Mouse (Mus musculus) gastrocnemius, postnatal 36 days (tissue): ENCODE data around the gene Zfp711. TPM values are rescaled to one million over a fixed set of nuclear protein-coding genes. Genes with fewer than 3 reads are reported as not detected.

Experiments used
- DNase-seq, 2 experiments: peaks; one replicate each; pipeline ENCODE4 v3.0.0; 2022
- intact Hi-C: fragments of 180-260 bp; cut with DNase I; formaldehyde crosslinking; loops from one replicate; pipeline ENCODE4 v1.15.1; 2025
- long read RNA-seq, 2 experiments: library from polyadenylated mRNA; stranded (forward); transcript quantifications; one replicate each; pipeline ENCODE4 v2.0.0; 2021
- total RNA-seq, 2 experiments: library from RNA; stranded (reverse); gene quantifications; 2 replicates each; pipeline ENCODE4 v1.2.3; 2021

The Zfp711 gene
- total RNA-seq: under 1 TPM; 0.10 to 0.15 TPM
- long read RNA-seq, experiment 1: 0 reads
- long read RNA-seq, experiment 2: 0 reads

- no peak for DNase-seq
- intact Hi-C loops: no loop called here
These were observed at the start of gene Zfp711 for GRCm38 (mm10) chrX:112600511-112601305. Zfp711 (plus strand) TSS chrX:112600526.

GRCm38 (mm10) chrX:112567716-112568115 is 32.6 kb upstream of the Zfp711 start:
- intact Hi-C loops: no loop called here
- DNase-seq: no peak

- no peak for DNase-seq
- intact Hi-C loops: no loop called here
These were observed 1.2 kb downstream of the Zfp711 start for GRCm38 (mm10) chrX:112601306-112602120.

- DNase-seq: no peak
- intact Hi-C loops: no loop called here
These were observed 75.2 kb downstream of the Zfp711 start for GRCm38 (mm10) chrX:112675525-112675924.

GRCm38 (mm10) chrX:112680605-112681004 is 80.3 kb downstream of the Zfp711 start:
- intact Hi-C loops: no loop called here

More at GRCm38 (mm10) chrX:112680605-112681004, 80.3 kb downstream of the Zfp711 start:
- DNase-seq: no peak

Other genes starting within 250 kb of the Zfp711 start
- gene Satl1, start 193.7 kb upstream of the Zfp711 start, total RNA-seq: not detected
- not detected for gene 2010106E10Rik, start 105.3 kb upstream of the Zfp711 start, total RNA-seq
- gene Pof1b, start 98.1 kb downstream of the Zfp711 start, total RNA-seq: not detected